Mouse (Mus musculus): ENCODE measurements around the gene Kank4. TPM values are rescaled to one million over a fixed set of nuclear protein-coding genes. Genes with fewer than 3 reads are reported as not detected.

The Kank4 gene
- polyA plus RNA-seq, 1 experiment from 2014 or later: 0.70 TPM

Other genes starting within 250 kb of the Kank4 start
- 0.14 and 0.24 TPM in 2 replicates for gene L1td1, start 90.8 kb downstream of the Kank4 start, polyA plus RNA-seq (2015; fragmentation: Nextera tagmentation; extraction: Ambion mirVana)
- not detected in 2 replicates for gene I0C0044D17Rik, start 6.3 kb upstream of the Kank4 start, polyA plus RNA-seq (2015; fragmentation: Nextera tagmentation; extraction: Ambion mirVana)
- gene Usp1, start 106.3 kb upstream of the Kank4 start, polyA plus RNA-seq (2015; fragmentation: Nextera tagmentation; extraction: Ambion mirVana): 44.3 and 47.7 TPM in 2 replicates
- 0.66 and 1.6 TPM in 2 replicates for gene Angptl3, start 213.4 kb upstream of the Kank4 start, polyA plus RNA-seq (2015; fragmentation: Nextera tagmentation; extraction: Ambion mirVana)